Mouse (Mus musculus): ENCODE measurements around the gene Mycbp2. TPM values are rescaled to one million over a fixed set of nuclear protein-coding genes. Genes with fewer than 3 reads are reported as not detected.

Mycbp2 gene
- polyA plus RNA-seq, 1 experiment from 2014 or later, result 51.8 TPM

- peaks cover 77% of the 10 kb centered on the region for H3K36me3 ChIP-seq
Observed at GRCm38 (mm10) chr14:103150139-103150538, 196.5 kb downstream of the Mycbp2 start.

GRCm38 (mm10) chr14:103131991-103132390 is 214.6 kb downstream of the Mycbp2 start:
- Histone ChIP-seq H3K4me1 (replicated peaks) (no peaks in the 10 kb centered on the region), H3K27me3 (no peaks in the 10 kb centered on the region), H3K36me3 (peaks cover 73% of the 10 kb centered on the region), H3K27ac (replicated peaks) (no peak overlapping the region), H3K4me3 (no peak overlapping the region), H3K9me3 (no peaks in the 10 kb centered on the region), H3K4me2 (no peak overlapping the region), H3K9ac (no peak overlapping the region)
- WGBS, result 79% methylated on average over 2 of the region's 2 CpGs
- ATAC-seq (ENCODE audit: low read depth), result no peak

More at GRCm38 (mm10) chr14:103150139-103150538, 196.5 kb downstream of the Mycbp2 start:
- Histone ChIP-seq H3K9ac (no peak overlapping the region), H3K4me1 (replicated peaks) (no peaks in the 10 kb centered on the region), H3K9me3 (no peaks in the 10 kb centered on the region), H3K27me3 (no peaks in the 10 kb centered on the region), H3K27ac (replicated peaks) (no peak overlapping the region), H3K4me3 (no peak overlapping the region), H3K4me2 (no peak overlapping the region)
- 94% methylated on average over 5 of the region's 5 CpGs for WGBS
- ATAC-seq (ENCODE audit: low read depth), result no peak

GRCm38 (mm10) chr14:103125756-103126155 is 220.9 kb downstream of the Mycbp2 start:
- no peak overlapping the region for H3K9ac ChIP-seq
- 86% methylated on average over 6 of the region's 6 CpGs for WGBS
- no peaks in the 10 kb centered on the region for H3K9me3 ChIP-seq
- H3K4me2 ChIP-seq, result no peak overlapping the region
- H3K27me3 ChIP-seq, result no peaks in the 10 kb centered on the region
- no peaks in the 10 kb centered on the region for H3K4me1 ChIP-seq (replicated peaks)
- no peak overlapping the region for H3K4me3 ChIP-seq
- H3K27ac ChIP-seq (replicated peaks), result no peak overlapping the region
- ATAC-seq (ENCODE audit: low read depth), result no peak
- peaks cover 79% of the 10 kb centered on the region for H3K36me3 ChIP-seq

- H3K27me3 ChIP-seq, result no peaks in the 10 kb centered on the region
- no peak overlapping the region for H3K4me2 ChIP-seq
- H3K9ac ChIP-seq, result no peak overlapping the region
- no peak for ATAC-seq (ENCODE audit: low read depth)
- H3K27ac ChIP-seq (replicated peaks), result no peak overlapping the region
- no peaks in the 10 kb centered on the region for H3K4me1 ChIP-seq (replicated peaks)
- H3K9me3 ChIP-seq, result no peaks in the 10 kb centered on the region
- H3K36me3 ChIP-seq, result peaks cover 75% of the 10 kb centered on the region
- H3K4me3 ChIP-seq, result no peak overlapping the region
- WGBS, result 94% methylated on average over 3 of the region's 3 CpGs
Observed at GRCm38 (mm10) chr14:103114994-103115670, 231.5 kb downstream of the Mycbp2 start.

GRCm38 (mm10) chr14:103112606-103113363 is 233.8 kb downstream of the Mycbp2 start:
- Histone ChIP-seq H3K9me3 (no peaks in the 10 kb centered on the region), H3K27ac (replicated peaks) (no peak overlapping the region), H3K4me2 (no peak overlapping the region), H3K27me3 (no peaks in the 10 kb centered on the region), H3K36me3 (peaks cover 57% of the 10 kb centered on the region), H3K4me3 (no peak overlapping the region), H3K9ac (no peak overlapping the region), H3K4me1 (replicated peaks) (no peaks in the 10 kb centered on the region)
- no peak for ATAC-seq (ENCODE audit: low read depth)
- WGBS, result 93% methylated on average over 3 of the region's 3 CpGs

GRCm38 (mm10) chr14:103109971-103110370 is 236.6 kb downstream of the Mycbp2 start:
- Histone ChIP-seq H3K27ac (replicated peaks) (no peak overlapping the region), H3K4me3 (no peak overlapping the region), H3K4me1 (replicated peaks) (no peaks in the 10 kb centered on the region), H3K27me3 (no peaks in the 10 kb centered on the region), H3K4me2 (no peak overlapping the region), H3K9me3 (no peaks in the 10 kb centered on the region), H3K36me3 (peaks cover 29% of the 10 kb centered on the region), H3K9ac (no peak overlapping the region)
- WGBS, result 86% methylated on average over 4 of the region's 4 CpGs
- ATAC-seq (ENCODE audit: low read depth), result no peak

GRCm38 (mm10) chr14:103106301-103106700 is 240.3 kb downstream of the Mycbp2 start:
- Histone ChIP-seq H3K27ac (replicated peaks) (no peak overlapping the region), H3K27me3 (no peaks in the 10 kb centered on the region), H3K4me1 (replicated peaks) (no peaks in the 10 kb centered on the region), H3K4me3 (no peak overlapping the region), H3K36me3 (0 out of 2 replicates have a peak, but pooled peaks cover 4% of the 10 kb centered on the region), H3K9ac (no peak overlapping the region), H3K4me2 (no peak overlapping the region), H3K9me3 (no peaks in the 10 kb centered on the region)
- ATAC-seq (ENCODE audit: low read depth), result no peak
- WGBS, result 97% methylated on average over 2 of the region's 2 CpGs

GRCm38 (mm10) chr14:103102731-103103335 is 243.8 kb downstream of the Mycbp2 start:
- 82% methylated on average over 10 of the region's 10 CpGs for WGBS
- H3K4me2 ChIP-seq, result no peak overlapping the region
- no peak overlapping the region for H3K9ac ChIP-seq
- no peak for ATAC-seq (ENCODE audit: low read depth)
- no peaks in the 10 kb centered on the region for H3K36me3 ChIP-seq
- no peaks in the 10 kb centered on the region for H3K27me3 ChIP-seq
- no peak overlapping the region for H3K4me3 ChIP-seq
- no peak overlapping the region for H3K27ac ChIP-seq (replicated peaks)
- H3K4me1 ChIP-seq (replicated peaks), result peaks cover 7% of the 10 kb centered on the region
- no peaks in the 10 kb centered on the region for H3K9me3 ChIP-seq

GRCm38 (mm10) chr14:103102246-103102645 is 244.4 kb downstream of the Mycbp2 start:
- 63% methylated on average over 6 of the region's 6 CpGs for WGBS
- Histone ChIP-seq H3K4me3 (no peak overlapping the region), H3K4me1 (replicated peaks) (peaks cover 12% of the 10 kb centered on the region), H3K27me3 (no peaks in the 10 kb centered on the region), H3K36me3 (no peaks in the 10 kb centered on the region), H3K9me3 (no peaks in the 10 kb centered on the region), H3K27ac (replicated peaks) (no peak overlapping the region), H3K4me2 (no peak overlapping the region), H3K9ac (no peak overlapping the region)
- ATAC-seq (ENCODE audit: low read depth), result no peak

- no peaks in the 10 kb centered on the region for H3K36me3 ChIP-seq
- H3K9ac ChIP-seq, result no peak overlapping the region
- no peaks in the 10 kb centered on the region for H3K27me3 ChIP-seq
- ATAC-seq (ENCODE audit: low read depth), result no peak
- H3K4me1 ChIP-seq (replicated peaks), result peaks cover 23% of the 10 kb centered on the region
- no peak overlapping the region for H3K4me2 ChIP-seq
- H3K27ac ChIP-seq (replicated peaks), result no peak overlapping the region
- no peak overlapping the region for H3K4me3 ChIP-seq
- WGBS, result 76% methylated on average over 3 of the region's 3 CpGs
- H3K9me3 ChIP-seq, result no peaks in the 10 kb centered on the region
Observed at GRCm38 (mm10) chr14:103101171-103101570, 245.4 kb downstream of the Mycbp2 start.

- Histone ChIP-seq H3K9me3 (no peaks in the 10 kb centered on the region), H3K4me3 (no peak overlapping the region), H3K4me2 (no peak overlapping the region), H3K27me3 (no peaks in the 10 kb centered on the region), H3K4me1 (replicated peaks) (peaks cover 31% of the 10 kb centered on the region), H3K27ac (replicated peaks) (no peak overlapping the region), H3K36me3 (peaks cover under 1% of the 10 kb centered on the region; the same call in 1 of the 2 replicates), H3K9ac (no peak overlapping the region)
- 85% methylated on average over 13 of the region's 13 CpGs for WGBS
- no peak for ATAC-seq (ENCODE audit: low read depth)
Observed at GRCm38 (mm10) chr14:103100296-103100695, 246.3 kb downstream of the Mycbp2 start.

GRCm38 (mm10) chr14:103099238-103099933 is 247.2 kb downstream of the Mycbp2 start, which contains the start of gene Fbxl3:
Gene Fbxl3, minus strand, starts transcription at chr14:103099566.
- Histone ChIP-seq H3K9me3 (no peaks in the 10 kb centered on the region), H3K4me1 (replicated peaks) (peaks cover 38% of the 10 kb centered on the region), H3K4me3 (peak within 1 kb of the TSS; percentile 85), H3K36me3 (peaks cover 9% of the 10 kb centered on the region), H3K9ac (peak within 1 kb of the TSS; percentile 98), H3K27ac (replicated peaks) (peak within 1 kb of the TSS; percentile 99), H3K27me3 (no peaks in the 10 kb centered on the region), H3K4me2 (peak within 1 kb of the TSS; percentile 76)
- WGBS, result under 1% methylated on average over 87 of the region's 88 CpGs
- peak; percentile 88 for ATAC-seq (ENCODE audit: low read depth)

All from neural tube, embryonic 13.5 days (tissue).